Mouse (Mus musculus): ENCODE measurements at regions not wholly inside any gene's neighbourhood (a gene's known extent, or its start where the extent isn't known, plus 50 kb on each side); places are given as distances from the start of the nearest gene placed in this dataset.

- DNase-seq (ENCODE audit: low read depth, low spot score), result peak; percentile 66
- H3K36me3 ChIP-seq (ENCODE audit: control insufficient read depth, insufficient read depth, low read length, poor library complexity, severe bottlenecking), result no peaks in the 10 kb centered on the region
- H3K27me3 ChIP-seq (ENCODE audit: control insufficient read depth, insufficient read depth, low read length, poor library complexity, severe bottlenecking), result no peaks in the 10 kb centered on the region
Measured at GRCm38 (mm10) chr17:52165891-52166485, 332.9 kb upstream of the Satb1 start.

- no peaks in the 10 kb centered on the region for H3K27me3 ChIP-seq (ENCODE audit: control insufficient read depth, insufficient read depth, low read length, poor library complexity, severe bottlenecking)
- DNase-seq (ENCODE audit: low read depth, low spot score), result peak; percentile 96
Measured at GRCm38 (mm10) chr17:52162559-52163397, 329.7 kb upstream of the Satb1 start.

GRCm38 (mm10) chr17:52150496-52150895 is 317.4 kb upstream of the Satb1 start:
- Histone ChIP-seq H3K27me3 (ENCODE audit: control insufficient read depth, insufficient read depth, low read length, poor library complexity, severe bottlenecking) (no peaks in the 10 kb centered on the region), H3K36me3 (ENCODE audit: control insufficient read depth, insufficient read depth, low read length, poor library complexity, severe bottlenecking) (0 out of 2 replicates have a peak, but pooled peaks cover 2% of the 10 kb centered on the region)
- DNase-seq (ENCODE audit: low read depth, low spot score), result no peak

More at GRCm38 (mm10) chr17:52162559-52163397, 329.7 kb upstream of the Satb1 start:
- H3K36me3 ChIP-seq (ENCODE audit: control insufficient read depth, insufficient read depth, low read length, poor library complexity, severe bottlenecking), result no peaks in the 10 kb centered on the region; the same call in 1 of the 2 replicates

- Histone ChIP-seq H3K36me3 (ENCODE audit: control insufficient read depth, insufficient read depth, low read length, poor library complexity, severe bottlenecking) (0 out of 2 replicates have a peak, but pooled peaks cover 2% of the 10 kb centered on the region), H3K27me3 (ENCODE audit: control insufficient read depth, insufficient read depth, low read length, poor library complexity, severe bottlenecking) (no peaks in the 10 kb centered on the region)
- DNase-seq (ENCODE audit: low read depth, low spot score), result no peak
Measured at GRCm38 (mm10) chr17:52149834-52150233, 316.7 kb upstream of the Satb1 start.

GRCm38 (mm10) chr17:52149068-52149467 is 316.0 kb upstream of the Satb1 start:
- peak; percentile 73 for DNase-seq (ENCODE audit: low read depth, low spot score)
- H3K36me3 ChIP-seq (ENCODE audit: control insufficient read depth, insufficient read depth, low read length, poor library complexity, severe bottlenecking), result 0 out of 2 replicates have a peak, but pooled peaks cover 2% of the 10 kb centered on the region
- H3K27me3 ChIP-seq (ENCODE audit: control insufficient read depth, insufficient read depth, low read length, poor library complexity, severe bottlenecking), result no peaks in the 10 kb centered on the region

- no peak for DNase-seq (ENCODE audit: low read depth, low spot score)
- no peaks in the 10 kb centered on the region for H3K27me3 ChIP-seq (ENCODE audit: control insufficient read depth, insufficient read depth, low read length, poor library complexity, severe bottlenecking)
- no peaks in the 10 kb centered on the region for H3K36me3 ChIP-seq (ENCODE audit: control insufficient read depth, insufficient read depth, low read length, poor library complexity, severe bottlenecking)
Measured at GRCm38 (mm10) chr17:52103891-52104290, 270.8 kb upstream of the Satb1 start.

GRCm38 (mm10) chr17:52085834-52086233 is 252.7 kb upstream of the Satb1 start:
- Histone ChIP-seq H3K27me3 (ENCODE audit: control insufficient read depth, insufficient read depth, low read length, poor library complexity, severe bottlenecking) (no peaks in the 10 kb centered on the region), H3K36me3 (ENCODE audit: control insufficient read depth, insufficient read depth, low read length, poor library complexity, severe bottlenecking) (no peaks in the 10 kb centered on the region)
- no peak for DNase-seq (ENCODE audit: low read depth, low spot score)

GRCm38 (mm10) chr17:52084455-52084854 is 251.4 kb upstream of the Satb1 start:
- Histone ChIP-seq H3K27me3 (ENCODE audit: control insufficient read depth, insufficient read depth, low read length, poor library complexity, severe bottlenecking) (no peaks in the 10 kb centered on the region), H3K36me3 (ENCODE audit: control insufficient read depth, insufficient read depth, low read length, poor library complexity, severe bottlenecking) (no peaks in the 10 kb centered on the region)
- DNase-seq (ENCODE audit: low read depth, low spot score), result no peak

- no peaks in the 10 kb centered on the region for H3K27me3 ChIP-seq (ENCODE audit: control insufficient read depth, insufficient read depth, low read length, poor library complexity, severe bottlenecking)
- H3K36me3 ChIP-seq (ENCODE audit: control insufficient read depth, insufficient read depth, low read length, poor library complexity, severe bottlenecking), result no peaks in the 10 kb centered on the region
- DNase-seq (ENCODE audit: low read depth, low spot score), result peak; percentile 76
Measured at GRCm38 (mm10) chr17:52079316-52079715, 246.2 kb upstream of the Satb1 start.

- DNase-seq (ENCODE audit: low read depth, low spot score), result no peak
- Histone ChIP-seq H3K36me3 (ENCODE audit: control insufficient read depth, insufficient read depth, low read length, poor library complexity, severe bottlenecking) (no peaks in the 10 kb centered on the region), H3K27me3 (ENCODE audit: control insufficient read depth, insufficient read depth, low read length, poor library complexity, severe bottlenecking) (no peaks in the 10 kb centered on the region)
Measured at GRCm38 (mm10) chr17:52078496-52078895, 245.4 kb upstream of the Satb1 start.

GRCm38 (mm10) chr17:52077951-52078350 is 244.9 kb upstream of the Satb1 start:
- no peaks in the 10 kb centered on the region for H3K36me3 ChIP-seq (ENCODE audit: control insufficient read depth, insufficient read depth, low read length, poor library complexity, severe bottlenecking)
- DNase-seq (ENCODE audit: low read depth, low spot score), result no peak
- no peaks in the 10 kb centered on the region for H3K27me3 ChIP-seq (ENCODE audit: control insufficient read depth, insufficient read depth, low read length, poor library complexity, severe bottlenecking)

- Histone ChIP-seq H3K27me3 (ENCODE audit: control insufficient read depth, insufficient read depth, low read length, poor library complexity, severe bottlenecking) (no peaks in the 10 kb centered on the region), H3K36me3 (ENCODE audit: control insufficient read depth, insufficient read depth, low read length, poor library complexity, severe bottlenecking) (no peaks in the 10 kb centered on the region)
- no peak for DNase-seq (ENCODE audit: low read depth, low spot score)
Measured at GRCm38 (mm10) chr17:52076746-52077145, 243.7 kb upstream of the Satb1 start.

GRCm38 (mm10) chr17:52067721-52068120 is 234.6 kb upstream of the Satb1 start:
- DNase-seq (ENCODE audit: low read depth, low spot score), result no peak
- no peaks in the 10 kb centered on the region for H3K36me3 ChIP-seq (ENCODE audit: control insufficient read depth, insufficient read depth, low read length, poor library complexity, severe bottlenecking)

GRCm38 (mm10) chr17:52064618-52065017 is 231.5 kb upstream of the Satb1 start:
- no peaks in the 10 kb centered on the region for H3K27me3 ChIP-seq (ENCODE audit: control insufficient read depth, insufficient read depth, low read length, poor library complexity, severe bottlenecking)
- no peak for DNase-seq (ENCODE audit: low read depth, low spot score)
- H3K36me3 ChIP-seq (ENCODE audit: control insufficient read depth, insufficient read depth, low read length, poor library complexity, severe bottlenecking), result no peaks in the 10 kb centered on the region

More at GRCm38 (mm10) chr17:52067721-52068120, 234.6 kb upstream of the Satb1 start:
- no peaks in the 10 kb centered on the region for H3K27me3 ChIP-seq (ENCODE audit: control insufficient read depth, insufficient read depth, low read length, poor library complexity, severe bottlenecking)

GRCm38 (mm10) chr17:52063121-52063520 is 230.0 kb upstream of the Satb1 start:
- H3K36me3 ChIP-seq (ENCODE audit: control insufficient read depth, insufficient read depth, low read length, poor library complexity, severe bottlenecking), result no peaks in the 10 kb centered on the region
- DNase-seq (ENCODE audit: low read depth, low spot score), result peak; percentile 67
- no peaks in the 10 kb centered on the region for H3K27me3 ChIP-seq (ENCODE audit: control insufficient read depth, insufficient read depth, low read length, poor library complexity, severe bottlenecking)

All from splenic B cell, adult 2 months (primary cell).